Comparison of ENCODE assay signal across 9 mouse cellular contexts in genomic region chr2:146838596-146839302, GRCm38 (mm10). TPM values are rescaled to one million over a fixed set of nuclear protein-coding genes. Genes with fewer than 3 reads are reported as not detected.
DNase-seq lines count a peak whose midpoint lies in the region; ATAC-seq lines count a peak whose summit lies in the region.
"Had no signal": no experiment of that assay in that cellular context is flagged by ENCODE, and none has a peak within 500 bp of the region (broad histone marks: within the 10 kb centered on the region; RNA-seq: fewer than 3 reads in every experiment).

No protein-coding gene starts in this region.

- H3K9ac ChIP-seq in heart, embryonic 15.5 days: no peak overlapping the region
- peak overlapping the region; percentile 23; the same call in 1 of the 2 replicates for H3K9ac ChIP-seq in hindbrain, embryonic 16.5 days (ENCODE audit: low read depth, low read length)
- H3K9ac ChIP-seq in neural tube, embryonic 13.5 days: peak overlapping the region; percentile 69

- H3K9me3 ChIP-seq in heart, embryonic 15.5 days (replicated peaks): no peaks in the 10 kb centered on the region
- no peaks in the 10 kb centered on the region for H3K9me3 ChIP-seq in hindbrain, embryonic 16.5 days (ENCODE audit: control insufficient read depth, low read length)
- no peaks in the 10 kb centered on the region for H3K9me3 ChIP-seq in neural tube, embryonic 13.5 days

- ATAC-seq in heart, embryonic 15.5 days (replicated peaks; ENCODE audit: insufficient number of reproducible peaks, insufficient read depth, low FRiP score, low read depth): no peak
- no peak; the same call in 1 of the 2 replicates for ATAC-seq in hindbrain, embryonic 16.5 days
- ATAC-seq in neural tube, embryonic 13.5 days (ENCODE audit: low read depth): no peak

- H3K4me1 ChIP-seq in heart, embryonic 15.5 days (replicated peaks): peaks cover 25% of the 10 kb centered on the region
- no peaks in the 10 kb centered on the region; the same call in 1 of the 2 replicates for H3K4me1 ChIP-seq in hindbrain, embryonic 16.5 days (ENCODE audit: control insufficient read depth, insufficient read depth, low read depth, low read length)
- H3K4me1 ChIP-seq in neural tube, embryonic 13.5 days (replicated peaks): peaks cover 49% of the 10 kb centered on the region

- DNase-seq in heart, postnatal 36 days: no peak
- peak; percentile 49 for DNase-seq in embryo, embryonic 9.5 days (ENCODE audit: extremely low spot score)
- DNase-seq in layer of hippocampus, adult 9-10 months (ENCODE audit: low spot score): no peak
- DNase-seq in adrenal gland, adult (ENCODE audit: inconsistent age in 2 of 2, low spot score in 1 of 2): no peak
- no peak for DNase-seq in left cerebral cortex, adult 9 months (ENCODE audit: low spot score in 2 of 2)
- DNase-seq: spleen, adult 18-20 months had no signal

- no peak overlapping the region for H3K27ac ChIP-seq in heart, embryonic 15.5 days
- peak overlapping the region; percentile 23 for H3K27ac ChIP-seq in hindbrain, embryonic 16.5 days (ENCODE audit: low read depth, low read length)
- H3K27ac ChIP-seq in neural tube, embryonic 13.5 days (replicated peaks): peak overlapping the region; percentile 90

- peak overlapping the region; percentile 22 for H3K4me3 ChIP-seq in heart, embryonic 15.5 days
- H3K4me3 ChIP-seq in hindbrain, embryonic 16.5 days (ENCODE audit: low read length): peak overlapping the region; percentile 30
- H3K4me3 ChIP-seq in neural tube, embryonic 13.5 days: peak overlapping the region; percentile 38

- peaks cover 93% of the 10 kb centered on the region for H3K27me3 ChIP-seq in heart, embryonic 15.5 days
- peaks cover 39% of the 10 kb centered on the region for H3K27me3 ChIP-seq in hindbrain, embryonic 16.5 days (replicated peaks; ENCODE audit: control insufficient read depth, insufficient read depth, low read length)
- H3K27me3 ChIP-seq in neural tube, embryonic 13.5 days: peaks cover 90% of the 10 kb centered on the region

- peak overlapping the region; percentile 43 for H3K4me2 ChIP-seq in heart, embryonic 15.5 days
- H3K4me2 ChIP-seq in hindbrain, embryonic 16.5 days (ENCODE audit: low read length): peak overlapping the region; percentile 33
- H3K4me2 ChIP-seq in neural tube, embryonic 13.5 days: peak overlapping the region; percentile 55

- intact Hi-C loops in heart, postnatal 36 days (cut with DNase I): loop anchor here (10.0 kb wide), 1 partner anchor 346 kb away; no protein-coding TSS in a partner anchor

- WGBS in heart, embryonic 15.5 days: 2% methylated on average over 30 of the region's 30 CpGs
- 4% methylated on average over 30 of the region's 30 CpGs for WGBS in hindbrain, embryonic 16.5 days
- WGBS in neural tube, embryonic 13.5 days: 2% methylated on average over 30 of the region's 30 CpGs

- no peaks in the 10 kb centered on the region for H3K36me3 ChIP-seq in heart, embryonic 15.5 days
- H3K36me3 ChIP-seq in hindbrain, embryonic 16.5 days (ENCODE audit: control insufficient read depth, insufficient read depth, low read length): no peaks in the 10 kb centered on the region
- H3K36me3 ChIP-seq in neural tube, embryonic 13.5 days: no peaks in the 10 kb centered on the region

RNA-seq across cellular contexts. Expression of gene Kiz, which starts 16.9 kb away (rescaled TPM):
- 27.9 and 30.2 TPM in 2 replicates for polyA plus RNA-seq in heart, embryonic 15.5 days (2015; fragmentation: Nextera tagmentation; extraction: Ambion mirVana)
- 100 to 1,000 TPM in 1 of 2 experiments, 10 to 100 TPM in 1; 94.1 to 107 TPM for total RNA-seq in heart, postnatal 36 days (2021)
- 22.9 and 23.1 TPM in 2 replicates for polyA plus RNA-seq in hindbrain, embryonic 16.5 days (2015; fragmentation: Nextera tagmentation; extraction: Ambion mirVana)
- polyA plus RNA-seq in neural tube, embryonic 13.5 days (2015; fragmentation: Nextera tagmentation; extraction: Ambion mirVana): 36.4 and 37.0 TPM in 2 replicates
